ENCODE assay signal across 10 mouse cellular contexts in the genomic region with DNA sequence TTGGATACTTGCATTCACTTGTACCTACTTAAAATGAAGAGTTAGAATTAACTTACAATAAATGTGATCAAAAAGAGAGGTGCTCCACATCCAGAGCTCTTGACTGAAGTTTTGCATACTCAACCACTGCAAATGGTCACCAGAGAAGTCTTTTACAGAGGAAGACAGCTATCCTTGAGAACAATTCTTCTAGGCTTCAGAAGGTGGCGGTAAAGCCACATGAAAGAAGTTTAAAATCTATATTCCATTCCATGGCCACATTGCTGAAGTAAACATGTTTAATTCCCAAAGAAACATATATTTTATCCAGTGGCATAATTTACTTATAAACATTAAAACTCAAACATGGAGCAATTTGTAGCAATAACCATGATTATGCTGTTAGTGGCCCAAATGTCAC.
DNase-seq lines count a peak whose midpoint lies in the region; ATAC-seq and TF ChIP-seq lines count a peak whose summit lies in the region.
"Had no signal": no experiment of that assay in that cellular context is flagged by ENCODE, and none has a peak within 500 bp of the region (broad histone marks: within the 10 kb centered on the region; RNA-seq: fewer than 3 reads in every experiment).

No protein-coding gene starts in this region.

- DNase-seq in hindbrain, embryonic 11.5 days (ENCODE audit: low spot score), result peak; percentile 43
- DNase-seq in midbrain, embryonic 14.5 days, result peak; percentile 80
- DNase-seq in Patski (ENCODE audit: low read depth, low spot score), result no peak
- peak; percentile 69 for DNase-seq in retina, postnatal 1 day
- no peak for DNase-seq in thymus, adult 18-20 months
- no peak for DNase-seq in layer of hippocampus, adult 11-12 months (ENCODE audit: low spot score)
- DNase-seq: liver had no signal

- 68% methylated on average over 1 of the region's 1 CpGs for WGBS in hindbrain, embryonic 11.5 days
- 72% methylated on average over 1 of the region's 1 CpGs for WGBS in hindbrain, embryonic 13.5 days
- WGBS in midbrain, embryonic 14.5 days, result 65% methylated on average over 1 of the region's 1 CpGs
- WGBS in midbrain, embryonic 16.5 days, result 64% methylated on average over 1 of the region's 1 CpGs

- no peaks in the 10 kb centered on the region for H3K27me3 ChIP-seq in hindbrain, embryonic 11.5 days (ENCODE audit: control insufficient read depth, insufficient read depth, low read length)
- no peaks in the 10 kb centered on the region for H3K27me3 ChIP-seq in hindbrain, embryonic 13.5 days
- no peaks in the 10 kb centered on the region for H3K27me3 ChIP-seq in midbrain, embryonic 14.5 days (ENCODE audit: control insufficient read depth, insufficient read depth, low read length)
- no peaks in the 10 kb centered on the region for H3K27me3 ChIP-seq in midbrain, embryonic 16.5 days (ENCODE audit: control insufficient read depth, insufficient read depth, low read depth, low read length)
- peaks cover 41% of the 10 kb centered on the region for H3K27me3 ChIP-seq in Patski

- H3K27ac ChIP-seq in hindbrain, embryonic 11.5 days (ENCODE audit: low read depth, low read length), result no peak overlapping the region
- H3K27ac ChIP-seq in hindbrain, embryonic 13.5 days, result no peak overlapping the region
- H3K27ac ChIP-seq in midbrain, embryonic 14.5 days (replicated peaks; ENCODE audit: low read depth, low read length), result no peak overlapping the region
- H3K27ac ChIP-seq in midbrain, embryonic 16.5 days (ENCODE audit: low read length), result no peak overlapping the region
- H3K27ac ChIP-seq: heart, embryonic 10.5 days had no signal

- H3K36me3 ChIP-seq in hindbrain, embryonic 11.5 days (ENCODE audit: control insufficient read depth, insufficient read depth, low read length), result no peaks in the 10 kb centered on the region
- no peaks in the 10 kb centered on the region for H3K36me3 ChIP-seq in hindbrain, embryonic 13.5 days
- H3K36me3 ChIP-seq in midbrain, embryonic 14.5 days (ENCODE audit: control insufficient read depth, insufficient read depth, low read length), result no peaks in the 10 kb centered on the region
- H3K36me3 ChIP-seq in midbrain, embryonic 16.5 days (ENCODE audit: control insufficient read depth, insufficient read depth, low read length), result no peaks in the 10 kb centered on the region
- H3K36me3 ChIP-seq: heart, embryonic 10.5 days had no signal

- peak; percentile 56 for TF ChIP-seq CTCF in Patski (IDR thresholded peaks at IDR 0.05)

- no peaks in the 10 kb centered on the region for H3K4me1 ChIP-seq in hindbrain, embryonic 11.5 days (replicated peaks; ENCODE audit: control insufficient read depth, insufficient read depth, low read length)
- H3K4me1 ChIP-seq in hindbrain, embryonic 13.5 days (replicated peaks), result peaks cover 6% of the 10 kb centered on the region
- H3K4me1 ChIP-seq in midbrain, embryonic 14.5 days (ENCODE audit: control insufficient read depth, insufficient read depth, low read length), result no peaks in the 10 kb centered on the region; the same call in 1 of the 2 replicates
- 0 out of 2 replicates have a peak, but pooled peaks cover 2% of the 10 kb centered on the region for H3K4me1 ChIP-seq in midbrain, embryonic 16.5 days (ENCODE audit: control insufficient read depth, insufficient read depth, low read length)
- H3K4me1 ChIP-seq: heart, embryonic 10.5 days had no signal

- H3K4me3 ChIP-seq in hindbrain, embryonic 11.5 days (ENCODE audit: low read depth, low read length), result no peak overlapping the region
- no peak overlapping the region for H3K4me3 ChIP-seq in hindbrain, embryonic 13.5 days
- H3K4me3 ChIP-seq in midbrain, embryonic 14.5 days (replicated peaks; ENCODE audit: low read depth, low read length), result no peak overlapping the region
- no peak overlapping the region for H3K4me3 ChIP-seq in midbrain, embryonic 16.5 days (ENCODE audit: low read depth, low read length)
- H3K4me3 ChIP-seq: heart, embryonic 10.5 days had no signal

- no peak for ATAC-seq in hindbrain, embryonic 11.5 days (ENCODE audit: low FRiP score)
- ATAC-seq in hindbrain, embryonic 13.5 days (ENCODE audit: low FRiP score), result no peak
- no peak for ATAC-seq in midbrain, embryonic 14.5 days (ENCODE audit: low FRiP score, low TSS enrichment)
- no peak for ATAC-seq in midbrain, embryonic 16.5 days
- ATAC-seq in Patski, result no peak

- H3K4me2 ChIP-seq in hindbrain, embryonic 11.5 days (replicated peaks; ENCODE audit: low read depth, low read length), result no peak overlapping the region
- H3K4me2 ChIP-seq in hindbrain, embryonic 13.5 days, result no peak overlapping the region
- H3K4me2 ChIP-seq in midbrain, embryonic 14.5 days (ENCODE audit: low read length), result no peak overlapping the region
- no peak overlapping the region for H3K4me2 ChIP-seq in midbrain, embryonic 16.5 days (ENCODE audit: low read length)

- CTCF ChIA-PET in Patski (lab: Charles Lee), result interaction anchor here (0.7 to 2.5 kb wide), 8 partner anchors 8 to 1666 kb away, joined by 3 to 8 read pairs (median 3); no protein-coding TSS in a partner anchor

- in situ Hi-C loops in Patski (cut with MboI; ENCODE audit: low pct_unique_long_range_greater_than_20kb), result loop anchor here (5.0 to 25.0 kb wide), 3 partner anchors 1048 to 1663 kb away; no protein-coding TSS in a partner anchor

- no peaks in the 10 kb centered on the region for H3K9me3 ChIP-seq in hindbrain, embryonic 11.5 days (ENCODE audit: control insufficient read depth, low read length)
- H3K9me3 ChIP-seq in hindbrain, embryonic 13.5 days, result no peaks in the 10 kb centered on the region
- no peaks in the 10 kb centered on the region for H3K9me3 ChIP-seq in midbrain, embryonic 14.5 days (ENCODE audit: control insufficient read depth, low read length)
- H3K9me3 ChIP-seq in midbrain, embryonic 16.5 days (replicated peaks; ENCODE audit: control insufficient read depth, low read length, poor library complexity, severe bottlenecking), result no peaks in the 10 kb centered on the region
- H3K9me3 ChIP-seq: heart, embryonic 10.5 days had no signal

- H3K9ac ChIP-seq in hindbrain, embryonic 11.5 days (ENCODE audit: low read depth, low read length), result no peak overlapping the region
- no peak overlapping the region for H3K9ac ChIP-seq in hindbrain, embryonic 13.5 days
- no peak overlapping the region for H3K9ac ChIP-seq in midbrain, embryonic 14.5 days (replicated peaks; ENCODE audit: low read length)
- no peak overlapping the region for H3K9ac ChIP-seq in midbrain, embryonic 16.5 days (ENCODE audit: low read depth, low read length)

- POLR2A ChIA-PET in Patski (lab: Charles Lee), result no interaction called here

Comparison
In these comparisons a context has a peak if more than half of its experiments do, and no peak if none do; other contexts are left out.
1. DNase-seq: peak in hindbrain, embryonic 11.5 days (single experiment), midbrain, embryonic 14.5 days (single experiment) and retina, postnatal 1 day (single experiment); none in Patski (single experiment), thymus, adult 18-20 months (0 of 2) and layer of hippocampus, adult 11-12 months (single experiment).